10 mouse cellular contexts compared by ENCODE assay signal in the genomic region with DNA sequence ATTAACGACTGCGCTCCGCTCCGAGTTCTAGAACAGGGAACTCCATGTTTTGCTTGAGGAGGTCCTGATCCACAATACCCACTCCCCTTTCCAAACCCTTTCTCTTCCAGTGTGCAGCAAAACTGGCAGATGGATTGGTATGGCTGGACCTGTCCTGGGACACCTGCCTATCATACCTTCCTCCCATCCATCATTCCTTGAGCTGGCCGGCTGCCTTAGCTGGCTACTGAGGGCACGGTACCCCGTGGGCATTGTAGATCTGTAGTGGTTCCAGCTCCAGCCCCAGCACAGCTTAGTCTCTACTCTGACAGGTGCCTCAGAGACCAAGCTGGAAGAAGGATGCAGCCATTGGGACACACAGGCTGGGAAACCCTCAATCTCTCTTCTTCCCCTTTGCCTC. TPM values are rescaled to one million over a fixed set of nuclear protein-coding genes. Genes with fewer than 3 reads are reported as not detected.
DNase-seq lines count a peak whose midpoint lies in the region; ATAC-seq and TF ChIP-seq lines count a peak whose summit lies in the region.
"Had no signal": no experiment of that assay in that cellular context is flagged by ENCODE, and none has a peak within 500 bp of the region (broad histone marks: within the 10 kb centered on the region; RNA-seq: fewer than 3 reads in every experiment).

No protein-coding gene starts in this region.

- in situ Hi-C loops in ES-E14 (cut with MboI; ENCODE audit: low sequenced_read_pairs in 2 of 2, unreplicated experiment in 2 of 2): no loop called here

- ATAC-seq in heart, embryonic 13.5 days (ENCODE audit: extremely low read depth, insufficient number of reproducible peaks, low FRiP score, low TSS enrichment): no peak
- no peak for ATAC-seq in hindbrain, embryonic 12.5 days (ENCODE audit: low FRiP score)
- no peak for ATAC-seq in midbrain, embryonic 12.5 days (ENCODE audit: low FRiP score, low read depth)

- H3K36me3 ChIP-seq in heart, embryonic 13.5 days: peaks cover 21% of the 10 kb centered on the region
- H3K36me3 ChIP-seq in heart, adult 2 months (ENCODE audit: control insufficient read depth, insufficient read depth, low read length): no peaks in the 10 kb centered on the region
- H3K36me3 ChIP-seq in ES-E14 (ENCODE audit: control insufficient read depth, insufficient read depth, low read length, poor library complexity, severe bottlenecking): peaks cover 19% of the 10 kb centered on the region
- H3K36me3 ChIP-seq in hindbrain, embryonic 12.5 days: peaks cover 2% of the 10 kb centered on the region; the same call in 1 of the 2 replicates
- H3K36me3 ChIP-seq in midbrain, embryonic 12.5 days: peaks cover 14% of the 10 kb centered on the region

- intact Hi-C loops in heart, adult 2 months (cut with DNase I): no loop called here

- TF ChIP-seq EP300 in heart, adult 2 months (IDR thresholded peaks at IDR 0.05; ENCODE audit: insufficient read depth, low read depth, low read length): no peak

- H3K4me2 ChIP-seq in heart, embryonic 13.5 days: peak overlapping the region; percentile 92
- H3K4me2 ChIP-seq in hindbrain, embryonic 12.5 days (replicated peaks): peak overlapping the region; percentile 98
- peak overlapping the region; percentile 93 for H3K4me2 ChIP-seq in midbrain, embryonic 12.5 days (replicated peaks)

- no peak for TF ChIP-seq CTCF in heart, adult 2 months (IDR thresholded peaks at IDR 0.05)

- TF ChIP-seq POLR2A in heart, adult 2 months (IDR thresholded peaks at IDR 0.05; ENCODE audit: insufficient read depth, low read depth, low read length): no peak

- H3K27me3 ChIP-seq in heart, embryonic 13.5 days (replicated peaks): peaks cover 39% of the 10 kb centered on the region
- no peaks in the 10 kb centered on the region for H3K27me3 ChIP-seq in heart, adult 2 months (ENCODE audit: control insufficient read depth, insufficient read depth, low read length)
- peaks cover 55% of the 10 kb centered on the region for H3K27me3 ChIP-seq in hindbrain, embryonic 12.5 days
- peaks cover 76% of the 10 kb centered on the region for H3K27me3 ChIP-seq in midbrain, embryonic 12.5 days

- WGBS in heart, embryonic 13.5 days: 21% methylated on average over 7 of the region's 7 CpGs
- 47% methylated on average over 7 of the region's 7 CpGs for WGBS in heart, adult 2 months
- WGBS in hindbrain, embryonic 12.5 days: 27% methylated on average over 7 of the region's 7 CpGs
- WGBS in midbrain, embryonic 12.5 days: 19% methylated on average over 7 of the region's 7 CpGs

- H3K4me1 ChIP-seq in heart, embryonic 13.5 days: peaks cover 40% of the 10 kb centered on the region
- H3K4me1 ChIP-seq in heart, adult 2 months (ENCODE audit: control insufficient read depth, insufficient read depth, low read length): peaks cover 12% of the 10 kb centered on the region
- H3K4me1 ChIP-seq in ES-E14 (ENCODE audit: control insufficient read depth in 2 of 2, insufficient read depth in 2 of 2, low read length in 2 of 2, poor library complexity in 1 of 2): peaks cover 6 to 15% of the 10 kb centered on the region in 2 experiments
- peaks cover 46% of the 10 kb centered on the region for H3K4me1 ChIP-seq in hindbrain, embryonic 12.5 days
- peaks cover 38% of the 10 kb centered on the region for H3K4me1 ChIP-seq in midbrain, embryonic 12.5 days

- H3K27ac ChIP-seq in heart, embryonic 13.5 days (replicated peaks): no peak overlapping the region
- H3K27ac ChIP-seq in heart, adult 2 months: no peak overlapping the region
- no peak overlapping the region for H3K27ac ChIP-seq in ES-E14 (ENCODE audit: insufficient read depth, low read depth, low read length, poor library complexity, severe bottlenecking)
- H3K27ac ChIP-seq in hindbrain, embryonic 12.5 days: no peak overlapping the region
- no peak overlapping the region for H3K27ac ChIP-seq in midbrain, embryonic 12.5 days (replicated peaks)

- no peaks in the 10 kb centered on the region for H3K9me3 ChIP-seq in heart, embryonic 13.5 days
- H3K9me3 ChIP-seq in ES-E14 (ENCODE audit: control insufficient read depth, insufficient read depth, low read depth, low read length): no peaks in the 10 kb centered on the region
- H3K9me3 ChIP-seq in hindbrain, embryonic 12.5 days (replicated peaks): no peaks in the 10 kb centered on the region
- H3K9me3 ChIP-seq in midbrain, embryonic 12.5 days: no peaks in the 10 kb centered on the region

- H3K79me2 ChIP-seq in heart, adult 2 months (replicated peaks; ENCODE audit: control insufficient read depth, insufficient read depth, low read length): no peaks in the 10 kb centered on the region

- H3K9ac ChIP-seq in heart, embryonic 13.5 days: peak overlapping the region; percentile 67; the same call in 1 of the 2 replicates
- H3K9ac ChIP-seq in heart, adult 2 months (ENCODE audit: low read depth, low read length): no peak overlapping the region
- H3K9ac ChIP-seq in ES-E14 (ENCODE audit: insufficient read depth, low read depth, low read length, poor library complexity, severe bottlenecking): no peak overlapping the region
- H3K9ac ChIP-seq in hindbrain, embryonic 12.5 days: peak overlapping the region; percentile 84
- H3K9ac ChIP-seq in midbrain, embryonic 12.5 days (replicated peaks): peak overlapping the region; percentile 82; the same call in 1 of the 2 replicates

- DNase-seq in heart, adult 2 months: no peak
- no peak for DNase-seq in ES-E14 (ENCODE audit: low read depth, low spot score)
- DNase-seq in thymus, postnatal 4 days: no peak
- no peak for DNase-seq in urinary bladder, adult 2 months (ENCODE audit: low spot score)
- DNase-seq in adrenal gland, postnatal 14 days: no peak
- DNase-seq: adrenal gland, postnatal 10 days; right cerebral cortex, adult 18-20 months had no signal

- peak overlapping the region; percentile 65 for H3K4me3 ChIP-seq in heart, embryonic 13.5 days
- no peak overlapping the region for H3K4me3 ChIP-seq in heart, adult 2 months
- peak overlapping the region; percentile 77 to 89 for H3K4me3 ChIP-seq in ES-E14 (ENCODE audit: insufficient read depth in 1 of 2, low read depth in 1 of 2, low read length in 2 of 2, poor library complexity in 1 of 2, severe bottlenecking in 1 of 2)
- peak overlapping the region; percentile 57 for H3K4me3 ChIP-seq in hindbrain, embryonic 12.5 days
- peak overlapping the region; percentile 60 for H3K4me3 ChIP-seq in midbrain, embryonic 12.5 days

TF ChIP-seq in ES-E14, 5 proteins besides CTCF, POLR2A, EP300 and RAD21 (continues in another document):
- TF ChIP-seq HCFC1 (IDR thresholded peaks at IDR 0.05; ENCODE audit: borderline replicate concordance, insufficient read depth, low read length) (no peak), ZC3H11A (IDR thresholded peaks at IDR 0.05; ENCODE audit: borderline replicate concordance, low read depth, low read length) (no peak), CHD2 (IDR thresholded peaks at IDR 0.05; ENCODE audit: low read depth, low read length) (no peak)

RNA-seq across cellular contexts. Expression of gene Chchd10, which starts 1.6 kb away (rescaled TPM):
- 463 and 524 TPM in 2 replicates for polyA plus RNA-seq in heart, embryonic 13.5 days (2015; fragmentation: Nextera tagmentation; extraction: Ambion mirVana)
- 1,000 to 10,000 TPM; 1,811 to 2,042 TPM for total RNA-seq in heart, adult 2 months (2021)
- 1,155 and 2,061 TPM in 2 replicates for polyA plus RNA-seq in heart, adult 2 months (2012; rRNA removed)
- total RNA-seq in ES-E14 (2012; rRNA removed): 435 and 871 TPM in 2 replicates
- polyA plus RNA-seq in hindbrain, embryonic 12.5 days (2016; fragmentation: Nextera tagmentation; extraction: Ambion mirVana): 15.4 and 15.5 TPM in 2 replicates
- 5.7 and 7.4 TPM in 2 replicates for polyA plus RNA-seq in midbrain, embryonic 12.5 days (2016; fragmentation: Nextera tagmentation; extraction: Ambion mirVana)
- polyA plus RNA-seq in urinary bladder, adult 2 months (2012; rRNA removed): 140 and 179 TPM in 2 replicates
- total RNA-seq in adrenal gland, postnatal 14 days (2021): 1,334 and 1,341 TPM in 2 replicates

RNA-seq across cellular contexts. Expression of gene Mmp11, which starts 5.0 kb away (rescaled TPM):
- polyA plus RNA-seq in heart, embryonic 13.5 days (2015; fragmentation: Nextera tagmentation; extraction: Ambion mirVana): 28.6 and 30.7 TPM in 2 replicates
- 1 to 10 TPM; 4.7 to 5.4 TPM for total RNA-seq in heart, adult 2 months (2021)
- polyA plus RNA-seq in heart, adult 2 months (2012; rRNA removed): 15.6 and 15.7 TPM in 2 replicates
- total RNA-seq in ES-E14 (2012; rRNA removed): 52.4 and 137 TPM in 2 replicates
- 55.2 and 56.1 TPM in 2 replicates for polyA plus RNA-seq in hindbrain, embryonic 12.5 days (2016; fragmentation: Nextera tagmentation; extraction: Ambion mirVana)
- 32.2 and 44.0 TPM in 2 replicates for polyA plus RNA-seq in midbrain, embryonic 12.5 days (2016; fragmentation: Nextera tagmentation; extraction: Ambion mirVana)
- polyA plus RNA-seq in urinary bladder, adult 2 months (2012; rRNA removed): 18.8 and 20.1 TPM in 2 replicates
- total RNA-seq in adrenal gland, postnatal 14 days (2021): 7.9 and 8.6 TPM in 2 replicates

RNA-seq across cellular contexts. Expression of gene Gm867, which starts 9.2 kb away (rescaled TPM):
- 0.99 and 1.8 TPM in 2 replicates for polyA plus RNA-seq in heart, embryonic 13.5 days (2015; fragmentation: Nextera tagmentation; extraction: Ambion mirVana)
- total RNA-seq in heart, adult 2 months (2021): not detected
- 0.76 TPM in 1 of 2 replicates, not detected in the other for polyA plus RNA-seq in heart, adult 2 months (2012; rRNA removed)
- total RNA-seq in ES-E14 (2012; rRNA removed): 1.1 and 2.9 TPM in 2 replicates
- polyA plus RNA-seq in hindbrain, embryonic 12.5 days (2016; fragmentation: Nextera tagmentation; extraction: Ambion mirVana): 1.5 and 1.7 TPM in 2 replicates
- polyA plus RNA-seq in midbrain, embryonic 12.5 days (2016; fragmentation: Nextera tagmentation; extraction: Ambion mirVana): 0.46 and 0.56 TPM in 2 replicates
- polyA plus RNA-seq in urinary bladder, adult 2 months (2012; rRNA removed): not detected in 2 replicates
- 0.85 TPM in 1 of 2 replicates, not detected in the other for total RNA-seq in adrenal gland, postnatal 14 days (2021)

RNA-seq across cellular contexts. Expression of gene Smarcb1, which starts 9.9 kb away (rescaled TPM):
- 118 and 125 TPM in 2 replicates for polyA plus RNA-seq in heart, embryonic 13.5 days (2015; fragmentation: Nextera tagmentation; extraction: Ambion mirVana)
- 10 to 100 TPM; 21.1 to 23.3 TPM for total RNA-seq in heart, adult 2 months (2021)
- polyA plus RNA-seq in heart, adult 2 months (2012; rRNA removed): 19.6 and 20.0 TPM in 2 replicates
- total RNA-seq in ES-E14 (2012; rRNA removed): 75.3 and 84.4 TPM in 2 replicates
- 296 and 298 TPM in 2 replicates for polyA plus RNA-seq in hindbrain, embryonic 12.5 days (2016; fragmentation: Nextera tagmentation; extraction: Ambion mirVana)
- polyA plus RNA-seq in midbrain, embryonic 12.5 days (2016; fragmentation: Nextera tagmentation; extraction: Ambion mirVana): 294 and 315 TPM in 2 replicates
- 41.7 and 46.8 TPM in 2 replicates for polyA plus RNA-seq in urinary bladder, adult 2 months (2012; rRNA removed)
- 75.0 and 79.3 TPM in 2 replicates for total RNA-seq in adrenal gland, postnatal 14 days (2021)

RNA-seq across cellular contexts. Expression of gene Vpreb3, which starts 11.5 kb away (rescaled TPM):
- 0.25 and 0.41 TPM in 2 replicates for polyA plus RNA-seq in heart, embryonic 13.5 days (2015; fragmentation: Nextera tagmentation; extraction: Ambion mirVana)
- not detected for total RNA-seq in heart, adult 2 months (2021)
- 1.1 and 5.9 TPM in 2 replicates for polyA plus RNA-seq in heart, adult 2 months (2012; rRNA removed)
- 0.98 and 1.5 TPM in 2 replicates for total RNA-seq in ES-E14 (2012; rRNA removed)
- polyA plus RNA-seq in hindbrain, embryonic 12.5 days (2016; fragmentation: Nextera tagmentation; extraction: Ambion mirVana): 0.34 and 0.98 TPM in 2 replicates
- polyA plus RNA-seq in midbrain, embryonic 12.5 days (2016; fragmentation: Nextera tagmentation; extraction: Ambion mirVana): 0.71 TPM in 1 of 2 replicates, not detected in the other
- polyA plus RNA-seq in urinary bladder, adult 2 months (2012; rRNA removed): not detected in 2 replicates
- total RNA-seq in adrenal gland, postnatal 14 days (2021): 1.7 and 2.2 TPM in 2 replicates

Comparison
In these comparisons a context has a peak if more than half of its experiments do, and no peak if none do; other contexts are left out.
1. H3K9ac ChIP-seq: peak in heart, embryonic 13.5 days (single experiment), hindbrain, embryonic 12.5 days (single experiment) and midbrain, embryonic 12.5 days (single experiment); none in heart, adult 2 months (single experiment) and ES-E14 (single experiment).
2. Peak in every context shown above with its lines, with median percentiles within 50 percentile points of each other: H3K4me2 ChIP-seq.